Mouse (Mus musculus) stomach, postnatal 0 days (tissue): ENCODE measurements around the gene Rps6kl1.

Experiments used
- CTCF ChIP-seq: IDR thresholded peaks from 2 replicates; pipeline ENCODE4 v1.5.1; 2016; ENCODE audit warnings: antibody characterized with exemption, low read depth, mild to moderate bottlenecking, moderate library complexity
- EP300 ChIP-seq: optimal IDR thresholded peaks from 2 replicates; pipeline ENCODE3; 2016; ENCODE audit warnings: antibody characterized with exemption

DNA sequence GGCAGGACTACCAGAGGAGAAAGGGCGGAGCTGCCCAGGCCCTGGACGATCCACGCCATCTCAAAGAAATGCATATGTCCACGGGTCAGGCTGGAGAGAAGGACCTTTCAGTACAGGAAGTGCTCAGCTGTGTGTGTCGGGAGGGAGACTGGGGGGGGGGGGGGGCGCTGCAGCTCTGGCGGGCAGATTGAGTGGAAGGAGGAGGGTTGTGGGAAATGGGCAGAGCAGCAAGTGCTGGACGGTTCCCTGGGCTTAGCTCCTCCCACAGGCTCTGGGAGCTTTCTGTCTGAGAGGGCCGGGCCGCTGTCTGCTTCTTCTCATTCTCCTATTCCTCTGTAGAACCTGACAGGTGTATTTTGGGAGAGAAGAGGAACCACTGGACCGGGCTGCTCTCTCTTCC is 4.7 kb downstream of the Rps6kl1 start:
- TF ChIP-seq CTCF (no peak), EP300 (no peak)
